Mouse (Mus musculus): ENCODE results near the gene Ctnna3. TPM values are rescaled to one million over a fixed set of nuclear protein-coding genes. Genes with fewer than 3 reads are reported as not detected.
A peak's percentile ranks its signal among the peaks of the same experiment; 100 is the strongest.

Ctnna3 gene
- total RNA-seq, 4 experiments from 2014 or later, result 52.0 to 66.8 (median 54.9) TPM

DNA sequence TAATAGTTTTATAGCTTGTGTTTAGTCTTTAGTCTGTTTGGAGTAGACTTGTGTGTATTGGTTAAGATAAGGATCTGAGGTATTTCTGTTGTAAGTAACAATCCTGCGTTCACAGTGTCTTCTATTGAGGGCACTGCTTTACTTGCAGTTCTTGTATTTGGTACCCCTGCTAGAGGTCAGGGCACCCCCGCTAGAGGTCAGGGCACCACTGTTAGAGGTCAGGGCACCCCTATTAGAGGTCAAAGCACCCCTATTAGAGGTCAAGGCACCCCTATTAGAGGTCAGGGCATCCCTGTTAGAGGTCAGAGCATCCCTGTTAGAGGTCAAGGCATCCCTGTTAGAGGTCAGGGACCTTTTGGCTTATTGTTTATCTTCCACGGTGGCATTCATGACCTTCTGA, 259.3 kb downstream of the Ctnna3 start:
- DNase-seq (ENCODE audit: low spot score), result no peak

DNA sequence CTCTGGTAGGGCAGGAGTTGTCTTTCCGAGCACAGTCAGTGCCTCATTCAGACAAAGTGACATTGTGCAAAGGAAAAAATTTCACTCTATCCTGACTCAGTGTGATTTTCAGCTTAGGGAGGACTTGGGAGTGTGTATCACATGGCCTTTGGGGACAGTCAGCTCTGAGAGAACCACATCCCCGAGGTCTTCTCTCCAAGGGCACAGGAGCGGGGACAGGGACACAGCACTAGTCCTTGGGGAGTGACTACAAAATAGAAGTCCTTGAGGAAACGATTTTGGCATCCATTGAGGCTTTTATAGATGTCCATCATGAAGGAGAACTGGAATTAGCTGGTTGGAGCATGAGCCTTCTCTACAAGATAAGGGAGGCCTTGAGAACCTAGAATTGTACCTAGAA, 259.8 kb downstream of the Ctnna3 start:
- no peak for DNase-seq (ENCODE audit: low spot score)

GRCm38 (mm10) chr10:63692039-63692438, 262.1 kb downstream of the Ctnna3 start:
- DNase-seq (ENCODE audit: low spot score), result no peak

- no peak for DNase-seq (ENCODE audit: low spot score)
These were observed 280.3 kb downstream of the Ctnna3 start for GRCm38 (mm10) chr10:63710211-63710610.

DNA sequence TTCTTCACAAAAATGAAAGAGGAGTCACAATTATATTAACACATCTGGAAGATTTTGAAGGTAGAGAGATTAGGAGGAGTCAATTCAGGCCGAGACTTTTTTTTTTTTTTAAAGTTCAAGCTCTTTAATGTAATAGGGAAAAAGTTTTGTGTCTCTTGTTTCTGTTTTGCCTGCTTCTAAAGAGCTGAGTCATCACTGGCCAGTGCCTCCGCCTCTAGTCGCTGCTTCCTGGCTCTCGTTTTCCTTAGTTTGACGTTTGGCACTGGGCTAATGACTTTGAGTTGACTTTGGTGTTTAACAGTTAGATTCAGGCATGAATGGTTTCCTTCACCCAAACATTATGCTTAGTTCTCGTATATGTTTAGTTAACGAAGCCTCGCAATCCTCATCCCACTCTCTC, 282.6 kb downstream of the Ctnna3 start:
- DNase-seq (ENCODE audit: low spot score), result peak; percentile 1

- no peak for DNase-seq (ENCODE audit: low spot score)
These were observed 284.3 kb downstream of the Ctnna3 start for GRCm38 (mm10) chr10:63714151-63714550.

GRCm38 (mm10) chr10:63768871-63769270, 339.0 kb downstream of the Ctnna3 start:
- DNase-seq (ENCODE audit: low spot score), result no peak

DNA sequence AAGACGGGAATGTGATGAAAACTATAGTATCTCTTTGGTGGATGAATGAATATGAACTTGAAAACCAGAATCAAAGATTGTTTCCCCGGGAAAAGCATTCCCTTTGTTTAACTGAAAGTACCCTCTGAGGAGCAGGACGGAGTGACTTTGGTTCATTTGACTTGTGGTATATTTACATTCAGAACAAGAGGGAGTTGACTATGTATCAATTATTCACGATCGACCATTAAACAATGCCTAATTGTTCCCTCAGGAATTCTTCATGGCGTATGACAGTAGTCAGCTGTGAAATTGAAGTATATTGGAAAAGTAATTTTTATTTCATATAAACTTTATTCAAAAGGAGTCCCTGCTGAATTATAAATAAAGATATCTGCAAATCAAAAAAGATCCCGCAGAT, 341.8 kb downstream of the Ctnna3 start:
- no peak for DNase-seq (ENCODE audit: low spot score)

DNA sequence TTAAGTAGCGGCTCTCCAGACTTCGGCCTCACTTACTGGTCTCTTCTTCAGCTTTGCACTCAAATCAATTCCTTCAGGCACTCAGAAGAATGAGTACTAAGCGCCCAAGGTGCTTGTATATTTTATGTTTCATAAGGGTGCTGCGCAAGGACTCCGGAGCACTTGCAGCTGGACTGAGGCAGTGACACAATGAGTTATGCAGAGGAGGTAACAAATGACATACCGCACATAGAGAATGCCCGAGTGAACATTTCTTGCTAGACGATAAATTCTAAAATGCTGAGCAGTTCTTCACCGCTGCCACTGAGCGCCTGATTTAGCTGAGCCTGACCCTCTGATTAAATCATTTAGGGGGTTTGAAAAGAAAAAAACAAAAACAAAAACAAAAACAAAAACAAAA, 342.2 kb downstream of the Ctnna3 start:
- DNase-seq (ENCODE audit: low spot score), result no peak

DNA sequence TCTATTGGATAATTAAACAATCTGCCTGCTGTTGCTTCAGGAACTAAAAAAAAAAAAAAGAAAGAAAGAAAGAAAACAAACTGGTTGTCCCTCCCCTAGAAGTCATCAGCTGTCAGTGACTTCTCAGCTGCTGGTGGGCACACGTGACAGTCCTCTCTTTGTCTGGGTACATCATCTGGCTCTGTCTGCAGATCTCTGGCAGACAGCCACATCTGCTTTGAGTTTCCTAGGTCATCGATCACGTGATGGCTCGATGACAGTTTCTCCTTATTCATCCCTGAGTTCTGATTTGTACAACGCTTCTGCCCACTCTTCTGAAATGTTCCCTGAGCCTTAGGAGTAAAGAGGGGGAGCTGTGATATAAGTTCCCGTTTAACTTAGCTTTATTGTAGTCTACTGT, 352.1 kb downstream of the Ctnna3 start:
- no peak for DNase-seq (ENCODE audit: low spot score)

DNA sequence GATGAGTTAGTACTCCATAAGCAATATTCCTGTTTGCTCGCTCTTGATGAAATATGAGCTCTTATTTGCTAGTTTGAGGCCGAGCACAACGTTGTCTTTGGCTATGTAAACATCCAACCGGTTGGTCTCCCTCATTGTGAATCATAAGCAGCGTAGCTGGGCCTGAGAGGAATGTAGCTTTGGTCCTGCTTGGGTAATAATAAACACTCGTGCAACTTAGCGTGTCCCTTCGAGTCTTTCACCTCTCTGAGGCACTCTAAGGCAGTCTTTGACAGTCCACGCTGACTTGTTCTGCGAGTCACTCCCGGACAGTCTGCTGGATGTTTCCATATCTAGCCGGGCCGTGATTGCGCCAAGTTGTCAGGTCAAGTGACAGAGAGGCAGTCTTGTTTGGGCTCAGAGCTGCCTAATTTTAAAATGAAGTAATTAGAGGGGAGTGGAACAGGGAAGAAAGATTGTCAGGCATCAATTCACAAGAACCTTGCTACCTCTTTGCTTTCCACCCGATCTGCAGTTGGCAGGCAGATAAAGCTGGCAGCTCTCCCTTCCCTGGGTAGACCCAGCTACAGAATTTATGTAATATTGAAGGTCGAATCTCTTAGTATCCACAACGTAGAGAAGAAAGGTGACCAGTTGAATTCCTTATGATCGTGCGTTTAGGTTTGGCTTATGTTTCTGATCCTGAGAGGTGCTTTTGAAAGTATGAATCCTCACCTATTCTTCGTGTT, 355.1 kb downstream of the Ctnna3 start:
- DNase-seq (ENCODE audit: low spot score), result peak; percentile 21

DNA sequence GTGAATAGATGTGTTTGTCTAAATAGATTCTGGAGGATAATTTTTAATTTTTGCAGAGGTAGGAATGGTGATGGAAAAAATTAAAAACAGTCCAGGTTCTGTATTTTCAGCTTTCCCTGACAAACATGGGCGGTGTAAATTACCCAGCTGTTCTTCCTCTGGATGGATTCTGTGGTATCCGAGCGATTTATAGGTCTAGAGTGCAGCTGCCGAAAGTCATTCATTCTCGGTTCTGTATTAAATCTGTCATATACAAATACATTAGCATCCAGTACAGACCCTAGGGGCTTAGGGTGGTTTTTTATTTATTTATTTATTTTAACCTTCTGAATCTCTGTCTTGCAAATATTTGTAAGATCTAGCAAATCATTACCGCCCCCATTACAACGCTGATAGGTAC, 356.5 kb downstream of the Ctnna3 start:
- no peak for DNase-seq (ENCODE audit: low spot score)

DNA sequence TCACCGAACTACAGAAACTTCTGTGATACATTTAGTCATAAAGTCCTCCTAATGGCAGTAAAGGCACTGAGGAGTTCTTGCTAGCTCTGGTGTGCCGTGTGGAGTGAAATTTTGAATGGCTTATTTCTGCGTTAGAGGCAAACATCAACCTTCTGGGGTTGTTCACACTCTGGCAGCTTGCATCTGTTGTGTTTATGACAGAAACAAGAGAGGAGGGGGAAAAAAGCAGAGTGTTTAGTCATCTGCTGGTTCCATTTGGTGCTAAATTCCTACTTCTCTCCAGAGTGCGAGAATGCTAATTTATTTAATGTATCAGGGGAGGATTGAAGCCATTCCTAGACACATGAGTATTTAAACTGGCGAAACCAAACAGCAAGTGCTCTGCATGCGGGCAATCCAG, 374.0 kb downstream of the Ctnna3 start:
- no peak for DNase-seq (ENCODE audit: low spot score)

DNA sequence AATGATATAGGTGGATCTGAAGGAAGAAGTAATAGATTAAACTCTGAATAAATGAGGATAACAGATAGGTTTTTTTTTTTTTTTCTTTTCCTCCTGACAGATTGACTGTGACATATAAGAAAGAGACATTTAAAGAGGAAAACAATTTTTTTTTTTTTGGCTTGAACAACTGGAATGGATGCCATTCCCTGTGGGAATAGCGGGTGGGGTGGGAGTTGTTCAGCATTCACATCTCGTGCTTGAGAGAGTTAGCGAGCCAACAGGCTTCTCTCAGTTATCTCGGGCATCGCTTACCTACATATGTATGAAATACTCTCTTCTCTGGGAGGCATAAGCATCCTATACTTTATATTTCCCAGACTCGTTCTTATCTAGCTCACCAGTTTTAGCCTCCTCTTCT, 375.7 kb downstream of the Ctnna3 start:
- DNase-seq (ENCODE audit: low spot score), result no peak

DNA sequence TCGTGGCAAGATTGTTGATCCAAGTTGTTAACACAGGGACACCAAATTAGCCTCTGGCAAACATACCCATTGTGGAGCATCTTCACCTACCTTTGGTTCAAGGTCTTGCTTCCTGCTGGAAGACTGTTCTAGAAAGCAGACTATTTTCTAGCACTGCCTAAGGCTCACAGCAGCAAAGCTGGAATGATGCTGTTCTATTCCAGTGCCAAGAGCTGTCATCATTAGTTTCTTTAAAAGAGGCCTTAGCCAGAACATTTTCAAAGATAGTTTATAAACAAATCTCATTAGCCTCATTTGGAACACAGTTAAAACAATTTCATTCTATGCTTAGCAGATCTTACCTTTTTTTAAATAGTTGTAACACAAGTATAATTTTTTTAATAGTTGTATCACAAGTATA, 376.4 kb downstream of the Ctnna3 start:
- no peak for DNase-seq (ENCODE audit: low spot score)

DNA sequence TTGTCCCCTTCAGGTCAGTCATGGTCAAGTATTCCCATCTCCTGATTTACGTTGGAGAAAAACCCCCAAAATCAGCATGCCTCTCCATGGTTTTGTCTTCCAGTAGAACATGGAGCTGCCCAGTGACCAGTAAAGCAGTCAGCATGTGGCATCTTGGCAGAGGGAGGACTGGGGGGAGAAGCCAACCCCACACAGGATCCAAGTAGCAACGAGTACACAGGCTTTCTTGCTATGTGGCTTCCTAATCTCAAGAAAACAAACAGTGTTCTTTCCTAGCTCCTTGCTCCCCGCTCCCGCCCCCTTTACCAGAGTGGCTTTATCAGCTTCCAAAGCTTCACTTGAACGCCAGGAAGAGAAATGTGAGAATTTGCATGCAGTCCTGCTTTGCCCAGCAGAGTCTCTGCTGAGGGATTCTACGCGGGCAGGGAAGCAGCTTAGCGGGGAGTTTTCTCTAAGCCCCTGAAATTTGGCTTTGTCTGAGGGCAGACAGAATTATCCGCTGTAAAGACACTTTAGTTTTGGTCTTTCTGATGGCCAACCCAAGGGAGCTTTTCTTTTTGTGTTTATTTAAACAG, 380.2 kb downstream of the Ctnna3 start:
- DNase-seq (ENCODE audit: low spot score), result peak; percentile 3

DNA sequence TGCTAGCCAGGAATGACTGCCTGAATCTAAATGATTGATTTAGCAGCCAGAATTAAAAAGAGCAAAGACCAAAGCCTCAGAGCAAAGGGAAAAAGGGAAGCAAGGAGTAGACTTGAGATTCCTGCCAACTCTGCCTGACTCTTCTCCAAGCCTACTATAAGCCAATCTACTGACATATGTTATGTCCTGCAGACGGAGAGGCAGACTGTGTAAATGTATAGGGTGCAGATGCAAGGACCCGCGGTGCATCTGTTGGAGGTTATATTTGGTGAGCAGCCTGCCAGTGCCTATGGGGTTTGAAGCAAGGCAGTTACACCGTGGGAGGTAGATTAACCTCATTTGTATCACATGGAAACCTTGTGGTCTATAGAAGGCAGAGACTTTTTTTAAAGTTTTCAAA, 409.1 kb downstream of the Ctnna3 start:
- DNase-seq (ENCODE audit: low spot score), result no peak

DNA sequence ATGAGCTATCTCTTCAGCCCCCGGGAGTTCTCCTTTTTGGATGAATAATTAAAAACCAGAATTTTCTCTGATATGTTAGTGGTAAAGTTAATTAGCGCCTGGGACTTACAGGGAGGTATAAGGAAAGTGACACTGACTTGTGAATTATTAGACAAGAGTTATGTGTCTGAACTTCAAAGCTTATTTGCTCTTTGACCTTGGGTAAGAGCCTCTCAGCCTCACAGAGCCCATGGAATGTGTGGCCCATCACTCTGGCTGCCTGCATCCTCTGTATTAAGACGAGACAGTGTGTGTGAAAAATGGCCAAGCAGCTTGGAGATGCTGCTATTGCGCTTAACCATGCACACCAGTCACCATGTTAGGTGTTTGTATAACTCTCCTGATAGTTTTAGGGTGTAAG, 422.0 kb downstream of the Ctnna3 start:
- DNase-seq (ENCODE audit: low spot score), result no peak

- peak; percentile 11 for DNase-seq (ENCODE audit: low spot score)
These were observed 439.2 kb downstream of the Ctnna3 start for GRCm38 (mm10) chr10:63869123-63869522.

GRCm38 (mm10) chr10:63880462-63880903, 450.6 kb downstream of the Ctnna3 start:
- DNase-seq (ENCODE audit: low spot score), result peak; percentile 81

- DNase-seq (ENCODE audit: low spot score), result peak; percentile 24
These were observed 456.7 kb downstream of the Ctnna3 start for GRCm38 (mm10) chr10:63886449-63887088.

GRCm38 (mm10) chr10:63894612-63895011, 464.7 kb downstream of the Ctnna3 start:
- no peak for DNase-seq (ENCODE audit: low spot score)

GRCm38 (mm10) chr10:63899891-63900290, 470.0 kb downstream of the Ctnna3 start:
- no peak for DNase-seq (ENCODE audit: low spot score)
